Mouse (Mus musculus) CH12.LX (cell line): ENCODE measurements around the gene Ndufa4. TPM values are rescaled to one million over a fixed set of nuclear protein-coding genes. Genes with fewer than 3 reads are reported as not detected.
A peak's percentile ranks its signal among the peaks of the same experiment; 100 is the strongest.

Experiments used
- DNase-seq: peaks from one replicate; pipeline ENCODE4 v3.0.0-alpha.2; 2013; ENCODE audit errors: extremely low read depth
- H3K27ac ChIP-seq: 2 replicates; pipeline ENCODE4 v1.5.1; 2012; ENCODE audit warnings: low read depth, mild to moderate bottlenecking, control low read depth, moderate library complexity; ENCODE audit not compliant: insufficient read depth
- H3K27me3 ChIP-seq: replicated peaks from 2 replicates; pipeline ENCODE3; 2012; ENCODE audit warnings: inconsistent platforms
- H3K36me3 ChIP-seq, 2 experiments: replicated peaks in 1 of 2; 2 replicates each; pipeline versions ENCODE3 to v1.6.1; 2012; ENCODE audit warnings: inconsistent platforms in 1 of 2, low read length in 1 of 2, mild to moderate bottlenecking in 1 of 2, mixed read lengths in 1 of 2, moderate library complexity in 1 of 2; ENCODE audit not compliant: control insufficient read depth in 1 of 2, insufficient read depth in 1 of 2
- H3K4me1 ChIP-seq, 2 experiments: 2 replicates each; pipeline ENCODE4 v1.6.1; 2012; ENCODE audit warnings: inconsistent platforms in 1 of 2, moderate library complexity in 1 of 2; ENCODE audit not compliant: insufficient read depth in 2 of 2, control insufficient read depth in 1 of 2
- H3K4me2 ChIP-seq: 2 replicates; pipeline ENCODE4 v1.6.1; 2012; ENCODE audit warnings: low read depth, mild to moderate bottlenecking, control low read depth; ENCODE audit not compliant: poor library complexity, insufficient read depth, severe bottlenecking
- H3K4me3 ChIP-seq, 3 experiments: fragments of 150-350 bp in 1 of 3; sonication (generic) in 1 of 3; replicated peaks in 1 of 3; 2 replicates each; pipeline versions ENCODE3 to v1.5.1; 2011 to 2012; ENCODE audit warnings: low read depth in 2 of 3, low read length in 2 of 3, mild to moderate bottlenecking in 2 of 3, moderate library complexity in 2 of 3, control low read depth in 1 of 3, improper control_type of control experiment in 1 of 3, inconsistent platforms in 1 of 3, mixed read lengths in 1 of 3; ENCODE audit not compliant: poor library complexity in 1 of 3
- H3K79me2 ChIP-seq: replicated peaks from 2 replicates; pipeline ENCODE4 v1.6.1; 2012; ENCODE audit warnings: mild to moderate bottlenecking, moderate library complexity; ENCODE audit not compliant: control insufficient read depth, poor library complexity, insufficient read depth, severe bottlenecking; ENCODE audit errors: extremely low read depth
- H3K9ac ChIP-seq: 2 replicates; pipeline ENCODE4 v1.6.1; 2012; ENCODE audit warnings: low read depth, mild to moderate bottlenecking, control low read depth, moderate library complexity; ENCODE audit not compliant: insufficient read depth
- H3K9me3 ChIP-seq: replicated peaks from 2 replicates; pipeline ENCODE3; 2012; ENCODE audit warnings: low read length, inconsistent platforms, mixed read lengths
- BHLHE40 ChIP-seq: IDR thresholded peaks from 2 replicates; pipeline ENCODE4 v1.6.1; 2011; ENCODE audit warnings: mild to moderate bottlenecking, low read depth, low read length, improper control_type of control experiment
- CHD1 ChIP-seq: IDR thresholded peaks from 2 replicates; pipeline ENCODE4 v1.6.1; 2012; ENCODE audit warnings: low read depth, low read length, improper control_type of control experiment, inconsistent platforms
- CHD2 ChIP-seq: IDR thresholded peaks from 2 replicates; pipeline ENCODE4 v1.6.1; 2011; ENCODE audit warnings: low read length, improper control_type of control experiment
- CTCF ChIP-seq, 2 experiments: IDR thresholded peaks in 1 of 2; conservative IDR thresholded peaks in 1 of 2; 2 replicates each; pipeline ENCODE4 v1.5.1; 2011 to 2012; ENCODE audit warnings: low read depth in 2 of 2, low read length in 2 of 2, improper control_type of control experiment in 1 of 2, inconsistent platforms in 1 of 2, mild to moderate bottlenecking in 1 of 2, moderate library complexity in 1 of 2
- E2F4 ChIP-seq: IDR thresholded peaks from 2 replicates; pipeline ENCODE4 v1.6.1; 2011; ENCODE audit warnings: low read depth, low read length, improper control_type of control experiment; ENCODE audit not compliant: insufficient replicate concordance
- ELF1 ChIP-seq: IDR thresholded peaks from 2 replicates; pipeline ENCODE4 v1.6.1; 2014; ENCODE audit warnings: low read depth, mild to moderate bottlenecking, inconsistent platforms, low read length, improper control_type of control experiment
- EP300 ChIP-seq: IDR thresholded peaks from 2 replicates; pipeline ENCODE4 v1.6.1; 2011; ENCODE audit warnings: low read length, improper control_type of control experiment
- ETS1 ChIP-seq: conservative IDR thresholded peaks from 2 replicates; pipeline ENCODE4 v1.6.1; 2012; ENCODE audit warnings: low read depth, mild to moderate bottlenecking, inconsistent platforms, low read length, improper control_type of control experiment, moderate library complexity
- GABPA ChIP-seq: IDR thresholded peaks from 2 replicates; pipeline ENCODE4 v1.6.1; 2012; ENCODE audit warnings: low read depth, low read length, improper control_type of control experiment, inconsistent platforms; ENCODE audit not compliant: insufficient replicate concordance
- HCFC1 ChIP-seq: IDR thresholded peaks from 2 replicates; pipeline ENCODE4 v1.6.1; 2012; ENCODE audit warnings: low read depth, mild to moderate bottlenecking, inconsistent platforms, low read length, improper control_type of control experiment
- IRF4 ChIP-seq: IDR thresholded peaks from 2 replicates; pipeline ENCODE4 v1.6.1; 2014; ENCODE audit warnings: low read depth, mild to moderate bottlenecking, inconsistent platforms, low read length, improper control_type of control experiment
- JUN ChIP-seq: IDR thresholded peaks from 2 replicates; pipeline ENCODE4 v1.6.1; 2011; ENCODE audit warnings: low read depth, mild to moderate bottlenecking, low read length, improper control_type of control experiment, moderate library complexity; ENCODE audit not compliant: insufficient read depth
- JUND ChIP-seq: conservative IDR thresholded peaks from 2 replicates; pipeline ENCODE4 v1.6.1; 2011; ENCODE audit warnings: low read depth, low read length, improper control_type of control experiment
- KAT2A ChIP-seq: IDR thresholded peaks from 2 replicates; pipeline ENCODE4 v1.6.1; 2012; ENCODE audit warnings: low read length, improper control_type of control experiment, inconsistent platforms; ENCODE audit not compliant: insufficient replicate concordance
- MAFK ChIP-seq: IDR thresholded peaks from 2 replicates; pipeline ENCODE4 v1.6.1; 2011; ENCODE audit warnings: low read length, improper control_type of control experiment; ENCODE audit not compliant: insufficient replicate concordance
- MAX ChIP-seq: IDR thresholded peaks from 2 replicates; pipeline ENCODE4 v1.6.1; 2011; ENCODE audit warnings: low read length, improper control_type of control experiment
- MAZ ChIP-seq: IDR thresholded peaks from 2 replicates; pipeline ENCODE4 v1.6.1; 2012; ENCODE audit warnings: low read depth, mild to moderate bottlenecking, inconsistent platforms, low read length, improper control_type of control experiment, moderate library complexity
- MEF2A ChIP-seq: IDR thresholded peaks from 2 replicates; pipeline ENCODE4 v1.6.1; 2014; ENCODE audit warnings: low read depth, mild to moderate bottlenecking, inconsistent platforms, low read length, improper control_type of control experiment, borderline replicate concordance
- MXI1 ChIP-seq: IDR thresholded peaks from 2 replicates; pipeline ENCODE4 v1.6.1; 2011; ENCODE audit warnings: mild to moderate bottlenecking, low read depth, low read length, improper control_type of control experiment
- MYC ChIP-seq: IDR thresholded peaks from 2 replicates; pipeline ENCODE4 v1.6.1; 2011; ENCODE audit warnings: low read depth, mild to moderate bottlenecking, improper control_type of control experiment, low read length
- NELFE ChIP-seq: IDR thresholded peaks from 2 replicates; pipeline ENCODE4 v1.6.1; 2011; ENCODE audit warnings: low read depth, low read length, improper control_type of control experiment
- NRF1 ChIP-seq: IDR thresholded peaks from 2 replicates; pipeline ENCODE4 v1.6.1; 2014; ENCODE audit warnings: low read depth, mild to moderate bottlenecking, inconsistent platforms, low read length, improper control_type of control experiment, moderate library complexity
- PAX5 ChIP-seq: IDR thresholded peaks from 2 replicates; pipeline ENCODE4 v1.6.1; 2012; ENCODE audit warnings: low read length, inconsistent platforms, mixed read lengths
- POLR2A ChIP-seq: IDR thresholded peaks from 2 replicates; pipeline ENCODE4 v1.6.1; 2011; ENCODE audit warnings: low read depth, mild to moderate bottlenecking, improper control_type of control experiment, low read length
- POLR2AphosphoS2 ChIP-seq: IDR thresholded peaks from 2 replicates; pipeline ENCODE4 v1.6.1; 2011; ENCODE audit warnings: low read depth, low read length, improper control_type of control experiment
- RAD21 ChIP-seq: IDR thresholded peaks from 2 replicates; pipeline ENCODE4 v1.6.1; 2011; ENCODE audit warnings: low read depth, mild to moderate bottlenecking, low read length, improper control_type of control experiment, moderate library complexity
- RCOR1 ChIP-seq: conservative IDR thresholded peaks from 2 replicates; pipeline ENCODE4 v1.6.1; 2012; ENCODE audit warnings: low read depth, mild to moderate bottlenecking, inconsistent platforms, low read length, improper control_type of control experiment
- SIN3A ChIP-seq: IDR thresholded peaks from 2 replicates; pipeline ENCODE4 v1.6.1; 2012; ENCODE audit warnings: low read length, improper control_type of control experiment, inconsistent platforms
- SMC3 ChIP-seq: IDR thresholded peaks from 2 replicates; pipeline ENCODE4 v1.6.1; 2011; ENCODE audit warnings: low read depth, low read length, improper control_type of control experiment
- TBP ChIP-seq: conservative IDR thresholded peaks from 2 replicates; pipeline ENCODE4 v1.6.1; 2011; ENCODE audit warnings: low read depth, low read length, improper control_type of control experiment
- TCF12 ChIP-seq: IDR thresholded peaks from 2 replicates; pipeline ENCODE4 v1.6.1; 2014; ENCODE audit warnings: low read depth, mild to moderate bottlenecking, inconsistent platforms, low read length, improper control_type of control experiment
- UBTF ChIP-seq: IDR thresholded peaks from 2 replicates; pipeline ENCODE4 v1.6.1; 2012; ENCODE audit warnings: low read depth, mild to moderate bottlenecking, inconsistent platforms, low read length, improper control_type of control experiment, moderate library complexity
- USF1 ChIP-seq: IDR thresholded peaks from 2 replicates; pipeline ENCODE4 v1.6.1; 2014; ENCODE audit warnings: low read depth, mild to moderate bottlenecking, inconsistent platforms, low read length, improper control_type of control experiment
- USF2 ChIP-seq: conservative IDR thresholded peaks from 2 replicates; pipeline ENCODE4 v1.6.1; 2011; ENCODE audit warnings: low read depth, low read length, improper control_type of control experiment
- ZC3H11A ChIP-seq: IDR thresholded peaks from 2 replicates; pipeline ENCODE4 v1.6.1; 2012; ENCODE audit warnings: low read depth, mild to moderate bottlenecking, inconsistent platforms, low read length, improper control_type of control experiment
- ZKSCAN1 ChIP-seq: IDR thresholded peaks from 2 replicates; pipeline ENCODE4 v1.6.1; 2012; ENCODE audit warnings: low read depth, inconsistent platforms, low read length, improper control_type of control experiment, borderline replicate concordance
- ZMIZ1 ChIP-seq: IDR thresholded peaks from 2 replicates; pipeline ENCODE4 v1.6.1; 2012; ENCODE audit warnings: low read depth, mild to moderate bottlenecking, inconsistent platforms, low read length, improper control_type of control experiment
- ZNF384 ChIP-seq: IDR thresholded peaks from 2 replicates; pipeline ENCODE4 v1.6.1; 2012; ENCODE audit warnings: low read depth, low read length, improper control_type of control experiment, inconsistent platforms
- dilution Hi-C: fragments of 300-500 bp; cut with MboI; formaldehyde crosslinking; loops from 2 replicates; pipeline ENCODE4 v1.14.3; 2020; ENCODE audit warnings: low sequenced_read_pairs; ENCODE audit not compliant: extremely low pct_unique_long_range_greater_than_20kb, extremely low pct_ligation_motif_present
- in situ Hi-C: fragments of 300-500 bp; cut with MboI; formaldehyde crosslinking; loops from 3 replicates; pipeline ENCODE4 v1.14.3; 2019; ENCODE audit warnings: low sequenced_read_pairs, low pct_ligation_motif_present, low pct_unique_long_range_greater_than_20kb, mixed read lengths
- polyA plus RNA-seq: library from polyadenylated mRNA; unstranded; fragments of >175 nt; gene quantifications from 2 replicates; pipeline ENCODE4 v1.2.1, GENCODE M21; 2012; ENCODE audit warnings: low read depth; ENCODE audit not compliant: insufficient read length
- total RNA-seq, 2 experiments: library from RNA; depleted of rRNA; stranded (reverse); fragments of 300-350 nt in 1 of 2; fragments of >200 nt in 1 of 2; gene quantifications; 2 replicates each; pipeline ENCODE4 v1.2.3; 2012 to 2014

Ndufa4 gene
- total RNA-seq (2012; rRNA removed) (381 and 410 TPM in 2 replicates), total RNA-seq (2014; rRNA removed) (887 and 949 TPM in 2 replicates), polyA plus RNA-seq (490 and 511 TPM in 2 replicates)

- peak; percentile 88 for DNase-seq
- peaks cover 33% of the 10 kb centered on the region for H3K79me2 ChIP-seq
- H3K27me3 ChIP-seq: no peaks in the 10 kb centered on the region
- TF ChIP-seq KAT2A (peak; percentile 60; the same call in 1 of the 2 replicates), TBP (peak; percentile 84), RAD21 (no peak), USF1 (no peak), JUN (no peak), ZC3H11A (no peak), MEF2A (no peak), ZMIZ1 (peak; percentile 42), NELFE (peak; percentile 92), MAFK (no peak), SIN3A (peak; percentile 53; the same call in 1 of the 2 replicates), ZNF384 (no peak), ZKSCAN1 (no peak), CHD2 (no peak), POLR2A (peak; percentile 95), POLR2AphosphoS2 (peak; percentile 85), ELF1 (peak; percentile 58), UBTF (no peak), HCFC1 (peak; percentile 88), IRF4 (no peak), MAX (peak; percentile 100), RCOR1 (no peak), MYC (0 out of 2 replicates have a peak, but pooled peaks have one; percentile 22), GABPA (no peak), SMC3 (no peak), PAX5 (no peak), JUND (no peak), TCF12 (peak; percentile 56), EP300 (no peak), NRF1 (no peak), CTCF (conservative IDR thresholded peaks at IDR 0.05 in 1 of 2, IDR thresholded peaks at IDR 0.05 in 1 of 2; ENCODE audit: low read depth in 2 of 2, low read length in 2 of 2) (peak in 1 of 2 experiments; percentile 18; a peak in 1 of 4 replicates), MAZ (no peak), BHLHE40 (no peak), MXI1 (no peak; the same call in 1 of the 2 replicates), ETS1 (no peak), CHD1 (no peak), USF2 (no peak), E2F4 (no peak)
- peak within 1 kb of the TSS; percentile 51 for H3K27ac ChIP-seq
- in situ Hi-C loops (no loop called here), dilution Hi-C loops (no loop called here)
- no peaks in the 10 kb centered on the region for H3K9me3 ChIP-seq
- peak within 1 kb of the TSS; percentile 92 for H3K9ac ChIP-seq
- peaks cover 0 to 38% of the 10 kb centered on the region in 2 experiments; a peak in 2 of 4 replicates for H3K4me1 ChIP-seq
- H3K4me3 ChIP-seq: peak within 1 kb of the TSS; percentile 86 to 93 (median 86)
- peaks cover 8 to 31% of the 10 kb centered on the region in 2 experiments for H3K36me3 ChIP-seq
- peak within 1 kb of the TSS; percentile 83 for H3K4me2 ChIP-seq
These were observed at the start of gene Ndufa4, which contains the start of gene Phf14 for GRCm38 (mm10) chr6:11907269-11908032. Ndufa4 (minus strand) TSS chr6:11907497. Phf14 (plus strand) TSS chr6:11907809.
